Mouse (Mus musculus) testis, adult 2 months (tissue): ENCODE results near the gene Supv3l1.

ENCODE experiments used
- CTCF ChIP-seq: fragments of 200-500 bp; IDR thresholded peaks from 2 replicates; pipeline ENCODE4 v1.5.1; 2012; ENCODE audit warnings: low read depth, mild to moderate bottlenecking, inconsistent platforms, low read length, moderate library complexity; ENCODE audit not compliant: control insufficient read depth, insufficient read depth, insufficient replicate concordance
- POLR2A ChIP-seq: fragments of 200-500 bp; IDR thresholded peaks from 2 replicates; pipeline ENCODE4 v1.6.1; 2012; ENCODE audit warnings: low read depth, mild to moderate bottlenecking, inconsistent platforms, low read length, moderate library complexity; ENCODE audit not compliant: control insufficient read depth

DNA sequence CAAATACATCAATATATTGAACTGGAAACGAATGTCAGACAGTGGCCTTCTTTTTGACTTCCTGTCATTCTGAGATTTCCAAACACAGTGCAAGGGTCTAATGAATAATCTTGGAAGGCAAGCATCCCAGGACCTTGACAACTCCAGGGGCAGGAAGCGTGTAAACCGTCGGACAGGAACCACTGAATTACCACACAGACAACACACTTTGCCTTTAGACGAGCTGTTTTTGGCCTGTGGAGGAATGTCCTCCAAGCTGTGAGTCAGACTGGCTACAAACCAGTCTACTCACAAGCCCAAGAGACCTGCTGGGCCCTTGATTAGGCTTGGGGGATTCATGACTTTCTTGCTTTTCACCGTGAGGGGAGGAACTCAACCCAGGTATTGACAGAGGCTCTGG lies 29.1 kb downstream of the Supv3l1 start:
- TF ChIP-seq CTCF (no peak), POLR2A (no peak)
